Mouse (Mus musculus): ENCODE results near the gene B430306N03Rik.

DNA sequence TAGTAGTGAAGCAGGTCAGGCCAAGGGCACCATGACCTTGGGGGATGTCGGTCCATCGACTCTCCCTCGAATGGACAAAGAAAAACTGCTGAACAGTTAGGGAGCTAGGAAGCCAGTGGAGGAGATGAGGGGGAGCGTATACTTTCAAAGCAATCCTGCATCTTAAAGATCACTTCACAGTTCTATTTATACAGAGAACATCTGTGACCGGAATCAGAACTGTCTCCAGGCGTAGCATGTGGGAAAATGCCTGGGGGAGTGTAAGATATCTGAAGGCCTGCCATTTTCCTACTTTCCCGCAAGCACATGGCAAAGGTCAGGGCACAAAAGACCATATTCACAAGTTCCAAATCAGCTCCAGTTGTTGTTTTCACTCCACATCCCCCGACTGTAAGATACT, 57.0 kb downstream of the B430306N03Rik start:
- TF ChIP-seq POLR2A (IDR thresholded peaks at IDR 0.05; ENCODE audit: borderline replicate concordance, control insufficient read depth, low read depth, low read length) = no peak
- no peak for TF ChIP-seq CTCF (IDR thresholded peaks at IDR 0.05; ENCODE audit: control insufficient read depth, insufficient read depth, low read length)
